Mouse (Mus musculus) frontal cortex, adult (tissue): ENCODE data around the gene Ahcyl1.
A peak's percentile ranks its signal among the peaks of the same experiment; 100 is the strongest.
"Not testable (repeated sequence)": the region's sequence is repeated elsewhere in the genome, so short reads cannot be mapped to it uniquely, and the experiment has no call there.

ENCODE experiments used
- ATAC-seq: cut with Nextera tagmentation; 2 replicates; pipeline ENCODE4 v1.9.2; 2017; ENCODE audit warnings: mild to moderate bottlenecking, moderate library complexity, mixed read lengths; ENCODE audit not compliant: low TSS enrichment

Gene Ahcyl1

GRCm38 (mm10) chr3:107695948-107696881 is at the start of gene Ahcyl1:
Gene Ahcyl1, minus strand, starts transcription at chr3:107696560.
- ATAC-seq, result peak; percentile 92

DNA sequence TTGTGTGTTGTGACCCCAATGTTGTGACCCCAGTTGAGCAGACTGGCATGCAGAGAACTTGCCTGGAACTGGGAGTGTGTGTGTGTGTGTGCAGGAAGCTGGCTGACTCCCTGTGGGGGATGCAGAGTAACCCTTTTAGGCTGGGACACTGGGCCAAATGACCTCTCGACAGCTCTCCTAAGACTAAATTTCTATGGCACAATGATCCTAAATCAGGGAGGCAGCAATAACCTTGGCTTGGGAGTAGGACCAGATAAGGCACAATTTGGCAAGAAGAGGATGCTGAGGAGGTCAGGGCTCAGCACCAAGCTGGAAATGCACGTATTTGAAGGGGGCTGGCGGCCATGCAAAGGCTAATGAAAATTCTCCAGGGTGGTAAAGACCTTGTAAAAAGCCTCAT is 49.7 kb upstream of the Ahcyl1 start:
- no peak for ATAC-seq

- no peak for ATAC-seq
These were observed 47.3 kb upstream of the Ahcyl1 start for GRCm38 (mm10) chr3:107743650-107744049.

DNA sequence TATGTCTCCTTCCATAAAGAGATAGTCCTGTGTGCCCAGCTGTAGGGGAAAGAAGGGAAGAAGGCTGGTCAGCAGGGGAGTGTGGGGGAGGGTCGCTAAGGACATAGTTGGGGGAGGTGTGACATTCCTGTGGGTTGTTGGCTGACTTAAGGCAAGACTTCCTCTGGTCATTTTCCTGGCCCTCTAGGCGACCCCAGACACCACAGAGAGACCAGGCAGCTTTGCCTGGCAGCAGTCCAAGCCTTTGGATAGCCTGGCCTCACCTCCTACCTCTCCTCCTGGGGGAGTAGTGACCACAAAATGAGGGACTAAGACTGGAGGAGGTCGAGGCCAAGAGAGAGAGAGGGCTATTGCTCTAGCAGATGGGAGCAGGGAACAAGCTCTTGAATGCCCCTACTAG is 46.7 kb upstream of the Ahcyl1 start:
- ATAC-seq, result no peak

- ATAC-seq, result no peak
These were observed 45.8 kb upstream of the Ahcyl1 start for GRCm38 (mm10) chr3:107742071-107742710.

GRCm38 (mm10) chr3:107741387-107741786 is 45.0 kb upstream of the Ahcyl1 start:
- ATAC-seq, result no peak

DNA sequence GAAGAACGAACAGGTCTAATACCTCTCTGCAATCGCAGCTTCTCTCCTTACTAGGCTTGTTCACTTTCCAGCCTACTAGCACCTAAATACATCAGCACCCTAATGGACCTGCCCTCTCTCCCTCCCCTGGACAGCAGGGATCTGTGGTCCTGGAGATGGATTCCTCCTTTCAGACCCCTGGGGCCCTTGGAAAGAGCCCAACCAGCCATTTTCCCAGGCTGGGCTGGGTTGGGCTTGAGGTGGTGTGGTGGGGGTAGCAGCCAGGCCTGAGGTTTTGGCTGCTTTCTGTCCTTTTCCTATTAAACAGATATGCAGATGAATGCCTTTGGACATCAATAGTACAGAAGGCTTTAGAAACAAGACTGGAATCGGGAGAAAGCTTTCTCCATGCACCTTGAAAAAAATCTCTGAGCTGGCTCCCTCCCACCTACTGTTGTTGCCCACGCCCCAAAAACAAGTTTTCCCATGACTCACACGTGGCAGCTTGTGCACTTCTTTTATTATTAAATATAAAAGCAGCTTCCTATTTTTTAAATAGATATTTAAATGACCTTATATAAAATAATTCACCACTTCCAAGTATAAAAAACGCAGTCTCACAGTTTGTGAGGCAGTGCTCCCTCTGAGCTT is 44.3 kb upstream of the Ahcyl1 start:
- ATAC-seq, result 0 out of 2 replicates have a peak, but pooled peaks have one; percentile 8

DNA sequence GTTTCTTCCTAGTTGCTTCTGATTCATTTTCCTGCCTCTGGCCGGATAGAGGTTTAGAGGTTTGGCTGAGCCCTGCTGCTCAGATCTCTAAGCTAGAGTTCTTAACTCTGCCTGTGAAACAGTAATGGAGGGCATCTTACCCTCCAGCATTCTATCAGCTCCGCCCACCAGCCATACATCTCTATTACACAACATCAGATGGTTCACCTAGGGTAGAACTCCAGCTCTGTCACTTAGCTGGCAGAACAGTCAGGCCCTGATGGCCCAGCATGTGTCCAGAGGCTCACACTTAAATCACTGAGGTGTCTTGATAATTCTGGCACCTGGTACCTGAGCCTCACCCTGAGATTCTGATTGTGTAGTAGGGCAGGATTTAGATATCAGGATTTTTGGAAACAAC is 43.6 kb upstream of the Ahcyl1 start:
- ATAC-seq, result 0 out of 2 replicates have a peak, but pooled peaks have one; percentile 13

- ATAC-seq, result no peak
These were observed 43.1 kb upstream of the Ahcyl1 start for GRCm38 (mm10) chr3:107739456-107739855.

- peak; percentile 92 for ATAC-seq
These were observed 42.3 kb upstream of the Ahcyl1 start for GRCm38 (mm10) chr3:107738620-107739019.

DNA sequence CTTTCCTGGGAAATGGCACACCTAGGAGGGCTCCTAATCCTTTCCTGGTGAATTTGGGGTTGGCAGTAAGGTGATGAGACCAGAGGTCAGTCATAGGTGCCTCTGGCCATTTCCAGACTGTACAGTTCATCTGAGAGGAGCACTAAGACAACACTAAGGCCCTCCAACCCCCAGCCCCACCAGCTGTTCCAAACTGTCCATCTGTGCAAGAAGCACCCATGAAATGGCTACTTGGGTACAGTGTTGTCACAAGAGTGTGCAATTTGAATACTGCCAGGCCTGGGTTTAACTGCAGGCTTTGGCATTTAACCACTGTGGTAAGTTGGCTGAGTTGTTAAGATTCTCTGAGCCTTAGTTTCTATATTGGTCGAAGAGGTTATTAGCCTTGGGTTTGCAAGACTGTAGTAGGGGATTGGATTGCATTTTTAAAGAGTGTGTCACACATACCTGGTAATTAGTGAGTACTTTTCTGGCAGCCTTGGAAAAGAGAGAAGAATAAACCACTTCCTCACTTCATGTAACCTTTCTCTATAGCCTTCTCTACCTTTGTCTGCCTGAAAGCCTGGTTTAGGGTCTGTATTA is 41.3 kb upstream of the Ahcyl1 start:
- no peak for ATAC-seq

GRCm38 (mm10) chr3:107735620-107736019 is 39.3 kb upstream of the Ahcyl1 start:
- not testable (repeated sequence) for ATAC-seq

DNA sequence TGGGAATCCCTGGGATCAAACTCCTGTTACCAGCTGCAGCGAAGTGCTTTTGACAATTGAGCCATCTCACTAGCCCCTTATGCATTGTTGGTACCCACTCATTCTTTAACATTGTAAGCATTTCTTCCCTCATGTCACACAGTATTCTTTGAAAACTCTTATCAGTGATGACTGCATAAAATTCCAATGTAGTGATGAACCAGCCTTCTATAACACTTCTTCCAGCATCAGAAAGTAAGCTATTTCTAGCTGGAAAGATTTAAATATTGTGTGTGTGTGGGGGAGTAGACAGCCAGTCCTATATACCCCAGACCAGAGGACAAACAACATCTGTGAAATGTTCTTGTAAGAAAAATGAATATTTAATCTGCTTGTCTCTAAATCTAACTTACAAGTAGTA is 37.0 kb upstream of the Ahcyl1 start:
- peak; percentile 50; the same call in 1 of the 2 replicates for ATAC-seq

DNA sequence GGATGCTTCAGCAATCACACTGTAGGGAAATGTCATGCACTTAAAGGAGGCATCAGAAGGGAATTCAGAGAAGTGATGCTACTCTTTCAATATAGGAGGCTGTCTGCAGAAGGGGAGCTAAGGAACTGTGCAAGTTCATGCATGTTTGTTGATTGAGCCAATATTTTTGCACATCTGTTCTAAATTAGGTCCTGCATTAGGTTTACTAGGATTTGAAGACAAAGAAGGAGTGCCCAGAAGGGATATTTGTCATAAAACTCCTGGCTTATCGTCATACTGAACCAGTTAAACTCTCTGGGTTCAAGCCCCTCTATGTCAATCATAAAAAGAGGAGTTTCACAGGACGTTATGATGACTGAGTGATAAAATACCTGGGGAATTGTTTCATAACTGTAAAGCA is 33.9 kb upstream of the Ahcyl1 start:
- no peak for ATAC-seq

GRCm38 (mm10) chr3:107728509-107728908 is 32.1 kb upstream of the Ahcyl1 start:
- peak; percentile 78 for ATAC-seq

- no peak for ATAC-seq
These were observed 19.6 kb upstream of the Ahcyl1 start for GRCm38 (mm10) chr3:107715971-107716370.

GRCm38 (mm10) chr3:107714276-107714933 is 18.0 kb upstream of the Ahcyl1 start:
- peak; percentile 70 for ATAC-seq

DNA sequence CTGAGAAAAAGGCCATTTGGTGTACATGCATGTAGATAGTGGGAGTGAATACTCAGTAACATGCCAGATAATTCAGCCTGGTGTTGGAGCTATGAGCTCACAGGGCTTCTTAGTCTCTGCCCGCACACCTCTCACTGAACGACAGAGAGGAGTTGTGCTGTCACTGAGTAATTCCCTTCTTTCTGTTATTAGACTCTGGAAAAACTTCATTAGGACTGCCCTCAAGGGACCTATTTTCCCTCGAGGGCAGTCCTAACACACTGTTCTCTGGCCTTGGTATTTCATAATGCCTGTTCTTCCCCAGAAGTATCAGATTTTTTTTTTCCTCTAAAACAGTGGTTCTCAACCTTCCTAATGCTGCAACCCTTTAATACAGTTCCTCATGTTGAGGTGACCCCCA is 15.7 kb upstream of the Ahcyl1 start:
- ATAC-seq, result no peak

DNA sequence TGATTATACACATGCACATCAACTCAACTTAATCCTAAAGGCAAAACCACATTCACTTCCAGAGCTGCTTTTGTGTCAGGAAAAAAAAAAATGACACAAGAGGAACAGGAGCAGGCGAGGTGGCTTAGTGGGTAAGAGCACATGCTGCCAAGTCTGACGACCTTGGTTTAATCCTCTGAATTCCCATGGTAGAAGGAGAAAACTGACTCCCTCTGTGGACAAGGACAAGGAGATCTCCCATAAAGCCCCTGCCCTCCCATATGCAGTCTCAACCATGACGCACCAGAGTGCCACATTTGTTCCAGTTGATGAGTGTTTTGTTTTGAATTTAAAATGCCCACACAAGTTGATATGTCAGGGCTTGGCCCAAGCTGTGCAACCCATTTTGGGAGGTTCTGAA is 12.8 kb upstream of the Ahcyl1 start:
- ATAC-seq, result no peak

DNA sequence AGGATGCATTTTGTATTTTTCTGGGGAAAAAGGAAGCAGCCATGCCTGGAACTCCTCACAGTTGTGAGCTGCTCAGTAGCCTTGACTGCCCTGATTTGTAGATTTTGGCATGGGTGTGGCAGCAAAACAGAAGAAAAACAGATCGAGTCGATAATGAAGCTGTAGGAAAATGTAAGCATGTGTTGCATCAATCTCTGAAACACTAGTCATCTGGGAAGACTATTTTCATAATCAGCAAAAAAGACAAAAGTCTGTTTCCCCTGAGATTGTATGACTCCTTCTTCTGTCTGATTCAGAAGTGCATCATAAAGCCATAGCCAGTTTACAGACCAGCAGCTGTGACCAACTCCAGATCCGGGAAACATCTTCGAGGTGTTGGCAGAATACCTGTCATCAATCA is 10.9 kb upstream of the Ahcyl1 start:
- ATAC-seq, result no peak

DNA sequence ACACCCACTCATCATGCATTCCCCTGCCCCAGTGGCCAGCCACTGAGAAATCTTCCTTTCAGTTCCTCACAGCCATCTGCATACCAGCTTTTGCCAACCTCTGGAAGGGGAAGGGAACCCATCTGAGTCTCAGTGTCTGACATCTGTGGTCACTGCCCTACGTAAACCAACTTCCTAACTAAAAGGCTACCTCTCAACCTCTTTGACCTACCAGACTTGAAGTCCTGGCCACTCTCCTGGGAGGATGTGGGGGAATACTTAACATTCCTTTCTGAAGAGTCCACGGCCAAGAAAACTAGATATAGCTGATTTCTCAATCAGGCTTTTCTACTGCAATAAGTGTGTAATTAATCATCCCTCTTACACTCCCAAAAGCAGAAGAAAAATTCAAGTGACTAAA is 9.8 kb upstream of the Ahcyl1 start:
- no peak for ATAC-seq

DNA sequence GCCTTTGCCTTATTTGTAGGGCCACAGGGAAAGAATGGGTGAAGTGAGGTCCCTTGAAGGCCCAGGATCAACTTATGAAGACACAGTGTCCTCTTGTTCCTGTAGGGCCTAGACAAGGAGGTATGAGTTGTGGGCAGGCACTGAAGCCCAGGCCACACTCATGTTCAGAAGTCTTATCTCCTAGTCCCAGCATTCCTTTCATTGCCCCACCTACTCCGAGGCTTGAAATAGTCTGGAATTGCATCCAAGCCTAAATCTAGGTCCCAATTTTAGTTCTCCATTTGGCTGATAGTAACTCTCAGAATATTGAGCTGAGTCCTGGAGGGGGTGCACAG is 8.0 kb upstream of the Ahcyl1 start:
- ATAC-seq, result peak; percentile 66
